Mouse (Mus musculus): ENCODE measurements at regions not wholly inside any gene's neighbourhood (a gene's known extent, or its start where the extent isn't known, plus 50 kb on each side); places are given as distances from the start of the nearest gene placed in this dataset.

GRCm38 (mm10) chr11:89145281-89145945 lies 71.8 kb downstream of the Gm525 start:
- no peak for DNase-seq

GRCm38 (mm10) chr11:89142527-89143154 lies 69.0 kb downstream of the Gm525 start:
- no peak for DNase-seq
